Mouse (Mus musculus): ENCODE data around the gene Tmem267.

- TF ChIP-seq MAX (IDR thresholded peaks at IDR 0.05) (no peak), USF1 (IDR thresholded peaks at IDR 0.05; ENCODE audit: low read depth) (no peak), CTCF (IDR thresholded peaks at IDR 0.05; ENCODE audit: control insufficient read depth, insufficient read depth, insufficient read length) (no peak)
These were observed 10.1 kb upstream of the Tmem267 start for GRCm38 (mm10) chr13:119477789-119478188.
